Mouse (Mus musculus): ENCODE measurements at regions not wholly inside any gene's neighbourhood (a gene's known extent, or its start where the extent isn't known, plus 50 kb on each side); places are given as distances from the start of the nearest gene placed in this dataset.
A peak's percentile ranks its signal among the peaks of the same experiment; 100 is the strongest.

- no peak overlapping the region for H3K4me3 ChIP-seq (replicated peaks; ENCODE audit: low read depth, low read length)
- TF ChIP-seq CTCF (IDR thresholded peaks at IDR 0.05; ENCODE audit: low read depth): no peak
- 57% methylated on average over 7 of the region's 7 CpGs for WGBS
These were observed 315.9 kb downstream of the Tfec start for GRCm38 (mm10) chr6:16582302-16582701.

DNA sequence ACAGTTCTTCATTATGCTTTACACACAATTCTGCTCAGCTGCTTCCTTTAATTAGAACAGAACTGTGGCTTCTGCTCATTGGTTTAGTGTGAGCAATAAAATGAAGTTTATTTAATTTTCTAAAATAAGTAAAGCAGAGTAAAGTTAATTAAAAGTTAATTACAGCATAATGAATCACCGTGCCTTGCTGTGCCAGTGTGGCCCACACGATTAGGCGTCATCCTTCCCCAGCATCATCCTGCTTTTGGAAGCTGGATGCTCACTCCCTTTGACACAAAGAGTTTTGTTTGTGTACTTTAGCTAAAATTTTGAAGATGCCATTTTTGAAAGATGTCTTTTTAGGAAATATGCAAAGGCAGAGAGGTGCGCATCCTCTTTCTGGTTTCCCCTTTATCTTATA lies 316.4 kb downstream of the Tfec start:
- Histone ChIP-seq H3K4me1 (replicated peaks; ENCODE audit: insufficient read depth, low read length) (no peaks in the 10 kb centered on the region), H3K27ac (no peak overlapping the region), H3K9me3 (replicated peaks; ENCODE audit: low read length) (no peaks in the 10 kb centered on the region), H3K9ac (ENCODE audit: low read depth, low read length) (no peak overlapping the region), H3K36me3 (ENCODE audit: insufficient read depth, low read length) (no peaks in the 10 kb centered on the region), H3K4me3 (replicated peaks; ENCODE audit: low read depth, low read length) (no peak overlapping the region), H3K4me2 (ENCODE audit: low read length) (no peak overlapping the region), H3K27me3 (ENCODE audit: insufficient read depth, low read length) (no peaks in the 10 kb centered on the region)
- DNase-seq (ENCODE audit: low spot score) (no peak), ATAC-seq (replicated peaks; ENCODE audit: low FRiP score, low read depth) (no peak)
- WGBS: 76% methylated on average over 4 of the region's 4 CpGs
- no peak for TF ChIP-seq CTCF (IDR thresholded peaks at IDR 0.05; ENCODE audit: low read depth)

More at GRCm38 (mm10) chr6:16582302-16582701, 315.9 kb downstream of the Tfec start:
- no peak for DNase-seq (ENCODE audit: low spot score)
- Histone ChIP-seq H3K36me3 (ENCODE audit: insufficient read depth, low read length) (no peaks in the 10 kb centered on the region), H3K4me2 (ENCODE audit: low read length) (no peak overlapping the region), H3K4me1 (replicated peaks; ENCODE audit: insufficient read depth, low read length) (no peaks in the 10 kb centered on the region), H3K27me3 (ENCODE audit: insufficient read depth, low read length) (no peaks in the 10 kb centered on the region), H3K9ac (ENCODE audit: low read depth, low read length) (no peak overlapping the region), H3K27ac (no peak overlapping the region), H3K9me3 (replicated peaks; ENCODE audit: low read length) (no peaks in the 10 kb centered on the region)
- ATAC-seq (replicated peaks; ENCODE audit: low FRiP score, low read depth): no peak

DNA sequence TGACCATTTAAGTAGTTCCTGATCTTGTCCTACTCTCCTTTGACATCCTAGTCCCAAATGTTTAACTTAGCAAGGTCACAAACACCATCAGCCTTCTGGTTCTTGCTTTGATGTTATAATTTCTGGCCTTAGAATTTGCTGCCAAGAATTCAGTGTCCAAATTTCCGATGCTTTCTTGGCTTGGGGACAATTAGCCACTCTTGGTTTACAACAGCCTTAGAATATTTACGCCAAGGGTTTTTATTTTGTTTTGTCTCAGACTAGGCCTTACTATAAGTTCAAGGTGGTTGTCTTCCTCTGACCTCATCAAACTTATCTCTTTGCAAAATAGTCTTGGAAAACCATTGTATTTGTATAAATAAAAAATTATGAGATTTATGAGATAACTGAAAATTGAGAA lies 322.4 kb downstream of the Tfec start:
- TF ChIP-seq CTCF (IDR thresholded peaks at IDR 0.05; ENCODE audit: low read depth): no peak
- DNase-seq (ENCODE audit: low spot score): no peak
- no peaks in the 10 kb centered on the region for H3K4me1 ChIP-seq (replicated peaks; ENCODE audit: insufficient read depth, low read length)
- H3K27me3 ChIP-seq (ENCODE audit: insufficient read depth, low read length): no peaks in the 10 kb centered on the region
- no peak overlapping the region for H3K4me2 ChIP-seq (ENCODE audit: low read length)
- H3K36me3 ChIP-seq (ENCODE audit: insufficient read depth, low read length): no peaks in the 10 kb centered on the region
- ATAC-seq (replicated peaks; ENCODE audit: low FRiP score, low read depth): no peak
- no peak overlapping the region for H3K27ac ChIP-seq
- H3K9ac ChIP-seq (ENCODE audit: low read depth, low read length): no peak overlapping the region
- 62% methylated on average over 2 of the region's 2 CpGs for WGBS
- H3K9me3 ChIP-seq (replicated peaks; ENCODE audit: low read length): no peaks in the 10 kb centered on the region
- H3K4me3 ChIP-seq (replicated peaks; ENCODE audit: low read depth, low read length): no peak overlapping the region

- H3K9ac ChIP-seq (ENCODE audit: low read depth, low read length): no peak overlapping the region
- WGBS: 76% methylated on average over 6 of the region's 6 CpGs
- H3K4me1 ChIP-seq (replicated peaks; ENCODE audit: insufficient read depth, low read length): no peaks in the 10 kb centered on the region
- TF ChIP-seq CTCF (IDR thresholded peaks at IDR 0.05; ENCODE audit: low read depth): no peak
- no peaks in the 10 kb centered on the region for H3K27me3 ChIP-seq (ENCODE audit: insufficient read depth, low read length)
- ATAC-seq (replicated peaks; ENCODE audit: low FRiP score, low read depth) (no peak), DNase-seq (ENCODE audit: low spot score) (no peak)
- no peak overlapping the region for H3K27ac ChIP-seq
- H3K9me3 ChIP-seq (replicated peaks; ENCODE audit: low read length): no peaks in the 10 kb centered on the region
- no peaks in the 10 kb centered on the region for H3K36me3 ChIP-seq (ENCODE audit: insufficient read depth, low read length)
- no peak overlapping the region for H3K4me2 ChIP-seq (ENCODE audit: low read length)
- H3K4me3 ChIP-seq (replicated peaks; ENCODE audit: low read depth, low read length): no peak overlapping the region
These were observed 325.4 kb downstream of the Tfec start for GRCm38 (mm10) chr6:16572828-16573227.

GRCm38 (mm10) chr6:16551945-16552673 lies 346.1 kb downstream of the Tfec start:
- DNase-seq (ENCODE audit: low spot score): no peak
- 29% methylated on average over 7 of the region's 7 CpGs for WGBS

GRCm38 (mm10) chr6:16551131-16551530 lies 347.1 kb downstream of the Tfec start:
- Histone ChIP-seq H3K27me3 (ENCODE audit: insufficient read depth, low read length) (no peaks in the 10 kb centered on the region), H3K4me2 (ENCODE audit: low read length) (no peak overlapping the region), H3K27ac (no peak overlapping the region), H3K4me1 (replicated peaks; ENCODE audit: insufficient read depth, low read length) (no peaks in the 10 kb centered on the region), H3K9me3 (replicated peaks; ENCODE audit: low read length) (no peaks in the 10 kb centered on the region), H3K36me3 (ENCODE audit: insufficient read depth, low read length) (no peaks in the 10 kb centered on the region), H3K9ac (ENCODE audit: low read depth, low read length) (no peak overlapping the region), H3K4me3 (replicated peaks; ENCODE audit: low read depth, low read length) (no peak overlapping the region)
- WGBS: 81% methylated on average over 6 of the region's 6 CpGs
- TF ChIP-seq CTCF (IDR thresholded peaks at IDR 0.05; ENCODE audit: low read depth): no peak
- ATAC-seq (replicated peaks; ENCODE audit: low FRiP score, low read depth) (no peak), DNase-seq (ENCODE audit: low spot score) (no peak)

More at GRCm38 (mm10) chr6:16551945-16552673, 346.1 kb downstream of the Tfec start:
- H3K4me3 ChIP-seq (replicated peaks; ENCODE audit: low read depth, low read length): no peak overlapping the region
- H3K27ac ChIP-seq: no peak overlapping the region
- no peaks in the 10 kb centered on the region for H3K9me3 ChIP-seq (replicated peaks; ENCODE audit: low read length)
- TF ChIP-seq CTCF (IDR thresholded peaks at IDR 0.05; ENCODE audit: low read depth): no peak
- H3K36me3 ChIP-seq (ENCODE audit: insufficient read depth, low read length): no peaks in the 10 kb centered on the region
- H3K4me2 ChIP-seq (ENCODE audit: low read length): no peak overlapping the region
- H3K27me3 ChIP-seq (ENCODE audit: insufficient read depth, low read length): no peaks in the 10 kb centered on the region
- H3K4me1 ChIP-seq (replicated peaks; ENCODE audit: insufficient read depth, low read length): no peaks in the 10 kb centered on the region
- no peak overlapping the region for H3K9ac ChIP-seq (ENCODE audit: low read depth, low read length)
- ATAC-seq (replicated peaks; ENCODE audit: low FRiP score, low read depth): no peak

GRCm38 (mm10) chr6:16550445-16550844 lies 347.8 kb downstream of the Tfec start:
- no peaks in the 10 kb centered on the region for H3K36me3 ChIP-seq (ENCODE audit: insufficient read depth, low read length)
- no peaks in the 10 kb centered on the region for H3K27me3 ChIP-seq (ENCODE audit: insufficient read depth, low read length)
- H3K9me3 ChIP-seq (replicated peaks; ENCODE audit: low read length): no peaks in the 10 kb centered on the region
- H3K4me1 ChIP-seq (replicated peaks; ENCODE audit: insufficient read depth, low read length): no peaks in the 10 kb centered on the region
- peak; percentile 56 for TF ChIP-seq CTCF (IDR thresholded peaks at IDR 0.05; ENCODE audit: low read depth)
- no peak overlapping the region for H3K9ac ChIP-seq (ENCODE audit: low read depth, low read length)
- DNase-seq (ENCODE audit: low spot score) (peak; percentile 19), ATAC-seq (replicated peaks; ENCODE audit: low FRiP score, low read depth) (no peak)
- no peak overlapping the region for H3K4me3 ChIP-seq (replicated peaks; ENCODE audit: low read depth, low read length)
- 75% methylated on average over 9 of the region's 9 CpGs for WGBS
- no peak overlapping the region for H3K4me2 ChIP-seq (ENCODE audit: low read length)
- H3K27ac ChIP-seq: no peak overlapping the region

Measured in kidney, postnatal 0 days (tissue).